22 mouse cellular contexts compared by ENCODE assay signal in the genomic region with DNA sequence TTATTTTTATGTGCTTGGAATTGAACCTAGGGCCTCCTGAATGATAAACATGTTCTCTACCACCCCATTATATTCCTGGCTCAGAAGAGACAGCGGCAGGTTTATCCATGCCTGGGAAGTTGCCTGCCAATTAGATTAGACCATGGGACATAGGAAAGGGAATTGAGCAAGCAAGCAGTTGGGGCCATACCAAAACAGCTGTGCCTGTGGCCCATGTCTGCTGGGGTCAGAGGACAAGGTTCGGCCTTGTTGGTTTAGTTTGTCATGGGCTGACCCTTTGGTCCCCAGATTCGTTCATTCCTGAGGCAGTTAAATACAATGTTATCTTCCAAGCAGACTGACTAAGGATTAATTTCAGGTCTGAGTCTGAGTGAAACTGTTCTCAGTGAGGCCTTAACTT. TPM values are rescaled to one million over a fixed set of nuclear protein-coding genes. Genes with fewer than 3 reads are reported as not detected.
A peak's percentile ranks its signal among the peaks of the same experiment; 100 is the strongest.
DNase-seq lines count a peak whose midpoint lies in the region; ATAC-seq and TF ChIP-seq lines count a peak whose summit lies in the region.
"Had no signal": no experiment of that assay in that cellular context is flagged by ENCODE, and none has a peak within 500 bp of the region (broad histone marks: within the 10 kb centered on the region; RNA-seq: fewer than 3 reads in every experiment).

No protein-coding gene starts in this region.

- no peaks in the 10 kb centered on the region for H3K9me3 ChIP-seq in limb, embryonic 10.5 days (replicated peaks)
- H3K9me3 ChIP-seq in liver, embryonic 14.5 days (ENCODE audit: control insufficient read depth, low read length) = no peaks in the 10 kb centered on the region
- H3K9me3 ChIP-seq: forebrain, embryonic 10.5 days; hindbrain, embryonic 10.5 days; stomach, embryonic 15.5 days had no signal

- peak; percentile 48 for DNase-seq in kidney, adult 9 months
- DNase-seq in kidney, postnatal 10 days = no peak
- peak; percentile 27 for DNase-seq in adipocyte (ENCODE audit: low spot score)
- no peak for DNase-seq in limb, embryonic 10.5 days (ENCODE audit: low spot score)
- peak in 1 of 3 experiments; percentile 17 for DNase-seq in liver, embryonic 14.5 days (ENCODE audit: low read depth in 3 of 3, low spot score in 3 of 3)
- no peak for DNase-seq in urinary bladder, postnatal 36 days (ENCODE audit: low spot score in 2 of 2)
- DNase-seq: adrenal gland, postnatal 10 days; cerebellum, adult 18-20 months; cerebellum, postnatal 14 days; gastrocnemius, postnatal 25 days; heart, adult 2 months; lung, postnatal 4 days; thymus, adult 18-20 months; thymus, postnatal 4 days had no signal

- H3K4me2 ChIP-seq in liver, embryonic 14.5 days (ENCODE audit: low read depth) = no peak overlapping the region
- H3K4me2 ChIP-seq: stomach, embryonic 15.5 days had no signal

- H3K27ac ChIP-seq in limb, embryonic 10.5 days = peak overlapping the region; percentile 62
- no peak overlapping the region for H3K27ac ChIP-seq in liver, embryonic 14.5 days
- H3K27ac ChIP-seq: forebrain, embryonic 10.5 days; heart, adult 2 months; hindbrain, embryonic 10.5 days; hindbrain, postnatal 0 days; stomach, embryonic 15.5 days had no signal

- no peak for TF ChIP-seq EP300 in liver, embryonic 14.5 days (IDR thresholded peaks at IDR 0.05; ENCODE audit: low read depth)

- no peaks in the 10 kb centered on the region for H3K27me3 ChIP-seq in limb, embryonic 10.5 days (ENCODE audit: low read depth, poor library complexity, severe bottlenecking)
- no peaks in the 10 kb centered on the region for H3K27me3 ChIP-seq in liver, embryonic 14.5 days (ENCODE audit: control insufficient read depth, insufficient read depth, low read length)
- H3K27me3 ChIP-seq: stomach, embryonic 15.5 days had no signal

- peaks cover 47% of the 10 kb centered on the region for H3K4me1 ChIP-seq in limb, embryonic 10.5 days
- peaks cover 0 to 24% of the 10 kb centered on the region in 2 experiments; a peak in 2 of 4 replicates for H3K4me1 ChIP-seq in liver, embryonic 14.5 days (replicated peaks; ENCODE audit: control insufficient read depth in 2 of 2, insufficient read depth in 2 of 2, low read length in 1 of 2)

- WGBS in limb, embryonic 10.5 days = 74% methylated on average over 3 of the region's 3 CpGs
- 60% methylated on average over 3 of the region's 3 CpGs for WGBS in liver, embryonic 14.5 days (ENCODE audit: insufficient replicate concordance)

- no peaks in the 10 kb centered on the region for H3K36me3 ChIP-seq in limb, embryonic 10.5 days
- no peaks in the 10 kb centered on the region for H3K36me3 ChIP-seq in liver, embryonic 14.5 days (replicated peaks; ENCODE audit: control insufficient read depth, insufficient read depth, low read depth)
- H3K36me3 ChIP-seq: forebrain, embryonic 10.5 days; hindbrain, embryonic 10.5 days; stomach, embryonic 15.5 days had no signal

- H3K4me3 ChIP-seq in limb, embryonic 10.5 days = no peak overlapping the region
- H3K4me3 ChIP-seq in liver, embryonic 14.5 days (ENCODE audit: insufficient read depth in 1 of 2, low read depth in 2 of 2, low read length in 2 of 2) = no peak overlapping the region
- H3K4me3 ChIP-seq: forebrain, embryonic 10.5 days; heart, adult 2 months; hindbrain, embryonic 10.5 days; stomach, embryonic 15.5 days had no signal

- ATAC-seq in liver, embryonic 14.5 days (ENCODE audit: insufficient read depth) = peak; percentile 67
- ATAC-seq in megakaryocyte-erythroid progenitor cell, adult 5-6 weeks (replicated peaks; ENCODE audit: low FRiP score, low TSS enrichment, poor library complexity, severe bottlenecking) = no peak
- ATAC-seq: forebrain, embryonic 16.5 days; hindbrain, postnatal 0 days; intestine, embryonic 16.5 days had no signal

- H3K9ac ChIP-seq in liver, embryonic 14.5 days (replicated peaks) = no peak overlapping the region
- H3K9ac ChIP-seq: stomach, embryonic 15.5 days had no signal

- no peak for TF ChIP-seq CTCF in liver, embryonic 14.5 days (IDR thresholded peaks at IDR 0.05; ENCODE audit: low read depth)

RNA-seq across cellular contexts. Expression of gene Rassf8, which starts 10.8 kb away (rescaled TPM):
- polyA plus RNA-seq in limb, embryonic 10.5 days (2016; fragmentation: Nextera tagmentation; extraction: Ambion mirVana) = 3.9 and 6.4 TPM in 2 replicates
- polyA plus RNA-seq in liver, embryonic 14.5 days (2012; rRNA removed) = 2.5 and 3.1 TPM in 2 replicates
- polyA plus RNA-seq in liver, embryonic 14.5 days (2014; fragmentation: Nextera tagmentation; extraction: Ambion mirVana) = 1.4 TPM in 2 replicates
- total RNA-seq in megakaryocyte-erythroid progenitor cell, adult 5-6 weeks (2014; fragmentation: Nextera tagmentation) = 2.8 TPM in 1 of 2 replicates, not detected in the other
- 1.0 and 5.1 TPM in 2 replicates for total RNA-seq in megakaryocyte-erythroid progenitor cell, adult 5-6 weeks (2017)
- total RNA-seq: MEL had no signal

Comparison
In these comparisons a context has a peak if more than half of its experiments do, and no peak if none do; other contexts are left out.
1. DNase-seq: peak in kidney, adult 9 months (single experiment) and adipocyte (single experiment); none in kidney, postnatal 10 days (single experiment), limb, embryonic 10.5 days (single experiment) and urinary bladder, postnatal 36 days (0 of 2).